Mouse (Mus musculus) cerebellum, adult 2 months (tissue): ENCODE results near the gene Gm11627.

Source experiments
- CTCF ChIP-seq: fragments of 200-500 bp; IDR thresholded peaks from 2 replicates; pipeline ENCODE4 v1.5.1; 2011; ENCODE audit warnings: low read depth, mild to moderate bottlenecking, control low read depth, low read length, moderate library complexity, borderline replicate concordance; ENCODE audit not compliant: insufficient read depth
- POLR2A ChIP-seq: fragments of 200-500 bp; IDR thresholded peaks from 2 replicates; pipeline ENCODE4 v1.6.1; 2011; ENCODE audit warnings: low read length, control low read depth, borderline replicate concordance; ENCODE audit not compliant: insufficient read depth

- TF ChIP-seq POLR2A (no peak), CTCF (no peak)
These were observed 12.1 kb downstream of the Gm11627 start for GRCm38 (mm10) chr11:102567157-102567556.
